Mouse (Mus musculus) forebrain, embryonic 13.5 days (tissue): ENCODE measurements around the gene Gps2. TPM values are rescaled to one million over a fixed set of nuclear protein-coding genes. Genes with fewer than 3 reads are reported as not detected.

Experiments used
- ATAC-seq: fragments of 200-750 bp; cut with Nextera tagmentation; 2 replicates; pipeline ENCODE4 v1.8.0; 2017
- H3K27ac ChIP-seq: fragments of 300-500 bp; sonication (generic); 2 replicates; pipeline ENCODE4 v1.5.1; 2015; ENCODE audit warnings: inconsistent platforms, mild to moderate bottlenecking, moderate library complexity
- H3K27me3 ChIP-seq: fragments of 300-500 bp; sonication (generic); 2 replicates; pipeline ENCODE4 v1.6.1; 2015; ENCODE audit warnings: mild to moderate bottlenecking, inconsistent platforms
- H3K36me3 ChIP-seq: fragments of 300-500 bp; sonication (generic); 2 replicates; pipeline ENCODE4 v1.6.1; 2015; ENCODE audit warnings: mild to moderate bottlenecking, inconsistent platforms; ENCODE audit not compliant: poor library complexity, severe bottlenecking
- H3K4me1 ChIP-seq: fragments of 300-500 bp; sonication (generic); 2 replicates; pipeline ENCODE4 v1.6.1; 2015; ENCODE audit warnings: inconsistent platforms
- H3K4me2 ChIP-seq: fragments of 300-500 bp; sonication (generic); 2 replicates; pipeline ENCODE4 v1.6.1; 2015; ENCODE audit warnings: inconsistent platforms, mild to moderate bottlenecking, moderate library complexity
- H3K4me3 ChIP-seq: fragments of 300-500 bp; sonication (generic); 2 replicates; pipeline ENCODE4 v1.5.1; 2015; ENCODE audit warnings: mild to moderate bottlenecking, inconsistent platforms
- H3K9ac ChIP-seq: fragments of 300-500 bp; sonication (generic); 2 replicates; pipeline ENCODE4 v1.6.1; 2015; ENCODE audit warnings: mild to moderate bottlenecking, inconsistent platforms
- H3K9me3 ChIP-seq: fragments of 300-500 bp; sonication (generic); replicated peaks from 2 replicates; pipeline ENCODE4 v1.6.1; 2016; ENCODE audit warnings: inconsistent platforms
- WGBS: fragments of 180-500 bp; shearing (Covaris S2); methylation state at CpG from one replicate; pipeline ENCODE4 v1.1.7; 2015; 5-methylcytosine and 5-hydroxymethylcytosine counted together
- polyA plus RNA-seq: library from polyadenylated mRNA; unstranded; fragments of >200 nt; fragmentation: Nextera tagmentation; extraction: Ambion mirVana; gene quantifications from 2 replicates; pipeline ENCODE4 v1.2.1, GENCODE M21; 2015

Gps2 gene
- polyA plus RNA-seq, 1 experiment from 2014 or later = 90.1 TPM

DNA sequence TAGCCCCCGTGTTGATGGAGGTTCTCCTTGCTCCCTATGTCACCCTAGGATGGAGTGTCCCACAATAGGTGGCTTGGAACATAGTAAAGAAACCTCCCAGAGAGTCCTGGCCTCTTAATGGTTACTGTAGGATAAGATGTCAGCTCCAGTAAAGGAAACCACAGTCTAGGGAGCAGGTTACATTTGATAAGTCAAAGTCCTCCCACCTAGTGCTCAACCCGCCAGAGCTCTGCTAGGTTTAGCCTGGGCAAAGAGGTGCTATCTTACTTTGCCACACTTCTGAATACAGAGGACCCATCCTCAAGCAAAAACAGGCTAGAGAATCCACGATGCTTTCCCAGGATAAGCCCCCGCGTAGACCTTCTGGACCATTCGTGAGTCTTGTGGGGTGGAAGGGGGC is 34.7 kb upstream of the Gps2 start:
- H3K9ac ChIP-seq = no peak overlapping the region
- no peaks in the 10 kb centered on the region for H3K9me3 ChIP-seq
- 88% methylated on average over 6 of the region's 6 CpGs for WGBS
- H3K4me2 ChIP-seq = no peak overlapping the region
- H3K4me1 ChIP-seq = peaks cover 26% of the 10 kb centered on the region
- H3K36me3 ChIP-seq = no peaks in the 10 kb centered on the region
- no peak overlapping the region for H3K27ac ChIP-seq
- no peak for ATAC-seq
- no peak overlapping the region for H3K4me3 ChIP-seq
- peaks cover 39% of the 10 kb centered on the region for H3K27me3 ChIP-seq

GRCm38 (mm10) chr11:69879711-69880110 is 34.0 kb upstream of the Gps2 start:
- Histone ChIP-seq H3K27ac (no peak overlapping the region), H3K36me3 (no peaks in the 10 kb centered on the region), H3K4me1 (peaks cover 26% of the 10 kb centered on the region), H3K27me3 (peaks cover 39% of the 10 kb centered on the region), H3K4me2 (peak overlapping the region; percentile 67), H3K9me3 (no peaks in the 10 kb centered on the region), H3K9ac (peak overlapping the region; percentile 58; the same call in 1 of the 2 replicates), H3K4me3 (no peak overlapping the region)
- ATAC-seq = no peak
- 62% methylated on average over 15 of the region's 15 CpGs for WGBS

GRCm38 (mm10) chr11:69880506-69880852 is 33.2 kb upstream of the Gps2 start:
- H3K27ac ChIP-seq = no peak overlapping the region
- peak overlapping the region; percentile 58 for H3K9ac ChIP-seq
- no peaks in the 10 kb centered on the region for H3K9me3 ChIP-seq
- H3K36me3 ChIP-seq = no peaks in the 10 kb centered on the region
- H3K4me2 ChIP-seq = peak overlapping the region; percentile 67
- ATAC-seq = peak; percentile 36
- peaks cover 26% of the 10 kb centered on the region for H3K4me1 ChIP-seq
- peak overlapping the region; percentile 43 for H3K4me3 ChIP-seq
- H3K27me3 ChIP-seq = peaks cover 39% of the 10 kb centered on the region
- WGBS = under 1% methylated on average over 18 of the region's 18 CpGs

GRCm38 (mm10) chr11:69880853-69881603 is 32.7 kb upstream of the Gps2 start, which contains the start of gene Kctd11:
TSS of gene Kctd11 (minus strand) at chr11:69881406.
- peak within 1 kb of the TSS; percentile 43 for H3K4me3 ChIP-seq
- H3K4me2 ChIP-seq = peak within 1 kb of the TSS; percentile 67
- no peak within 1 kb of the TSS for H3K27ac ChIP-seq
- peaks cover 39% of the 10 kb centered on the region for H3K27me3 ChIP-seq
- H3K9me3 ChIP-seq = no peaks in the 10 kb centered on the region
- under 1% methylated on average over 38 of the region's 46 CpGs for WGBS
- peaks cover 26% of the 10 kb centered on the region for H3K4me1 ChIP-seq
- H3K36me3 ChIP-seq = no peaks in the 10 kb centered on the region
- peak; percentile 77 for ATAC-seq
- H3K9ac ChIP-seq = peak within 1 kb of the TSS; percentile 58

GRCm38 (mm10) chr11:69881787-69882670 is 31.7 kb upstream of the Gps2 start:
- H3K4me3 ChIP-seq = peak overlapping the region; percentile 43
- no peak for ATAC-seq
- peaks cover 39% of the 10 kb centered on the region for H3K27me3 ChIP-seq
- H3K36me3 ChIP-seq = no peaks in the 10 kb centered on the region
- H3K9me3 ChIP-seq = no peaks in the 10 kb centered on the region
- H3K4me2 ChIP-seq = peak overlapping the region; percentile 67
- H3K4me1 ChIP-seq = peaks cover 25% of the 10 kb centered on the region
- H3K27ac ChIP-seq = no peak overlapping the region
- WGBS = 56% methylated on average over 21 of the region's 21 CpGs
- H3K9ac ChIP-seq = no peak overlapping the region

DNA sequence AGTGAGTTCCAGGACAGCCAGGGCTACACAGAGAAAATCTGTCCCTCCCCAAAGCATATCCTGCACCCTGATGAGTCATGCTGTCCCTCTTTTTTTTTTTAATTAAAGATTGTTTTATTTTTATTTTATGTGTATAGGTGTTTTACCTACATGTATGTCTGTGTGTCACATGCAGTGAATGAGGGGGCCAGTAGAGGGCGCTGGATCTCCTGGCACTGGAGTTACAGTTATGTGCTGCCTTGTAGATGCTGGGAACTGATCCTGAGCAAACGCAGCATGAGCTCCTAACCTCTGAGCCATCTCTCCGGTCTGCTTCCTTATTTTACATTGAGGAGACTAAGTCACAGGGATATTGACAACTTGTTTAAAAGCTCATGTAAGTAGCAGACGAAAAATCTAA is 30.6 kb upstream of the Gps2 start:
- Histone ChIP-seq H3K4me1 (peaks cover 18% of the 10 kb centered on the region), H3K9me3 (no peaks in the 10 kb centered on the region), H3K4me3 (no peak overlapping the region), H3K27me3 (peaks cover 39% of the 10 kb centered on the region), H3K9ac (no peak overlapping the region), H3K36me3 (no peaks in the 10 kb centered on the region), H3K27ac (no peak overlapping the region), H3K4me2 (no peak overlapping the region)
- 63% methylated on average over 4 of the region's 4 CpGs for WGBS
- no peak for ATAC-seq

GRCm38 (mm10) chr11:69883527-69884151 is 30.0 kb upstream of the Gps2 start:
- WGBS = 90% methylated on average over 8 of the region's 8 CpGs
- peaks cover 39% of the 10 kb centered on the region for H3K27me3 ChIP-seq
- H3K9me3 ChIP-seq = no peaks in the 10 kb centered on the region
- H3K36me3 ChIP-seq = no peaks in the 10 kb centered on the region
- no peak for ATAC-seq
- no peak overlapping the region for H3K4me2 ChIP-seq
- H3K27ac ChIP-seq = no peak overlapping the region
- H3K4me1 ChIP-seq = peaks cover 18% of the 10 kb centered on the region
- no peak overlapping the region for H3K4me3 ChIP-seq
- no peak overlapping the region for H3K9ac ChIP-seq

DNA sequence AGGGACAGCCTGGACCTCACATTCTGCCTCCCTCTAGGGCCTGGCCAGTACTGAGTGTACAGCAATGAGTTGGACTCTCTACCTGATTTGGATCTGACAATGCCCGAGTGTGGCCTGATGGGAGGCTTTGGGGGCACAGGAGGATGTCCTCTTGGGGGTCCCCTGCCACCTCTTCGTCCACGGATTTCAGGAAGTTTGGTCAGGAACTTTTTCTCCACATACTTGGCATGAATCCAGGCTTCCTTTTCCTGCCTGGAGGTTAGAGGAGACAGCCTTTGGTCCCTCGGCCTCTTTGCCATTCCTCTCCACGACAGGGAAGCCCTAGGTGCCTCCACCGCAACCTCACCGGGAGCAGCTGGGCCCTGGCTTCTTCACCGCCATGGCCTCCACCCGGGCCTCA is 29.4 kb upstream of the Gps2 start:
- no peak for ATAC-seq
- Histone ChIP-seq H3K4me3 (no peak overlapping the region), H3K36me3 (no peaks in the 10 kb centered on the region), H3K4me1 (peaks cover 18% of the 10 kb centered on the region), H3K4me2 (no peak overlapping the region), H3K27me3 (peaks cover 35% of the 10 kb centered on the region), H3K9me3 (no peaks in the 10 kb centered on the region), H3K9ac (no peak overlapping the region), H3K27ac (no peak overlapping the region)
- WGBS = 91% methylated on average over 9 of the region's 9 CpGs

- ATAC-seq = no peak
- Histone ChIP-seq H3K9me3 (no peaks in the 10 kb centered on the region), H3K27ac (no peak overlapping the region), H3K4me3 (no peak overlapping the region), H3K27me3 (peaks cover 31% of the 10 kb centered on the region), H3K36me3 (no peaks in the 10 kb centered on the region), H3K4me1 (peaks cover 18% of the 10 kb centered on the region), H3K4me2 (no peak overlapping the region), H3K9ac (no peak overlapping the region; the same call in 1 of the 2 replicates)
- WGBS = 88% methylated on average over 8 of the region's 8 CpGs
These were observed 29.0 kb upstream of the Gps2 start for GRCm38 (mm10) chr11:69884663-69885062.

GRCm38 (mm10) chr11:69886907-69887635 is 26.6 kb upstream of the Gps2 start:
- Histone ChIP-seq H3K9ac (no peak overlapping the region), H3K27ac (no peak overlapping the region), H3K27me3 (peaks cover 8% of the 10 kb centered on the region), H3K9me3 (no peaks in the 10 kb centered on the region), H3K4me3 (no peak overlapping the region), H3K4me2 (no peak overlapping the region), H3K36me3 (no peaks in the 10 kb centered on the region), H3K4me1 (no peaks in the 10 kb centered on the region)
- ATAC-seq = no peak
- 74% methylated on average over 8 of the region's 8 CpGs for WGBS

- no peak overlapping the region for H3K4me3 ChIP-seq
- no peaks in the 10 kb centered on the region for H3K4me1 ChIP-seq
- no peak overlapping the region for H3K9ac ChIP-seq
- no peak for ATAC-seq
- no peak overlapping the region for H3K27ac ChIP-seq
- no peaks in the 10 kb centered on the region for H3K27me3 ChIP-seq
- H3K9me3 ChIP-seq = no peaks in the 10 kb centered on the region
- 70% methylated on average over 4 of the region's 4 CpGs for WGBS
- H3K4me2 ChIP-seq = no peak overlapping the region
- H3K36me3 ChIP-seq = no peaks in the 10 kb centered on the region
These were observed 22.2 kb upstream of the Gps2 start for GRCm38 (mm10) chr11:69891482-69891881.
